Mouse (Mus musculus) megakaryocyte, adult 5-6 weeks (primary cell): Measurements from ENCODE around the gene Polr2g. TPM values are rescaled to one million over a fixed set of nuclear protein-coding genes. Genes with fewer than 3 reads are reported as not detected.
A peak's percentile ranks its signal among the peaks of the same experiment; 100 is the strongest.

Experiments
- ATAC-seq: 2 replicates; pipeline ENCODE4 v1.8.0; 2016; ENCODE audit warnings: mild to moderate bottlenecking, inconsistent platforms; ENCODE audit not compliant: poor library complexity, severe bottlenecking
- total RNA-seq, 2 experiments: library from RNA; stranded (forward) in 1 of 2; stranded (reverse) in 1 of 2; fragments of 153-499, 151-499 nt in 1 of 2; fragments of 221-1000, 200-1000 nt in 1 of 2; gene quantifications; 2 replicates each; pipeline versions ENCODE4 v1.2.3 to v1.2.4; 2015 to 2017

Polr2g gene
- total RNA-seq, 2 experiments from 2014 or later = 54.1 to 124 TPM

DNA sequence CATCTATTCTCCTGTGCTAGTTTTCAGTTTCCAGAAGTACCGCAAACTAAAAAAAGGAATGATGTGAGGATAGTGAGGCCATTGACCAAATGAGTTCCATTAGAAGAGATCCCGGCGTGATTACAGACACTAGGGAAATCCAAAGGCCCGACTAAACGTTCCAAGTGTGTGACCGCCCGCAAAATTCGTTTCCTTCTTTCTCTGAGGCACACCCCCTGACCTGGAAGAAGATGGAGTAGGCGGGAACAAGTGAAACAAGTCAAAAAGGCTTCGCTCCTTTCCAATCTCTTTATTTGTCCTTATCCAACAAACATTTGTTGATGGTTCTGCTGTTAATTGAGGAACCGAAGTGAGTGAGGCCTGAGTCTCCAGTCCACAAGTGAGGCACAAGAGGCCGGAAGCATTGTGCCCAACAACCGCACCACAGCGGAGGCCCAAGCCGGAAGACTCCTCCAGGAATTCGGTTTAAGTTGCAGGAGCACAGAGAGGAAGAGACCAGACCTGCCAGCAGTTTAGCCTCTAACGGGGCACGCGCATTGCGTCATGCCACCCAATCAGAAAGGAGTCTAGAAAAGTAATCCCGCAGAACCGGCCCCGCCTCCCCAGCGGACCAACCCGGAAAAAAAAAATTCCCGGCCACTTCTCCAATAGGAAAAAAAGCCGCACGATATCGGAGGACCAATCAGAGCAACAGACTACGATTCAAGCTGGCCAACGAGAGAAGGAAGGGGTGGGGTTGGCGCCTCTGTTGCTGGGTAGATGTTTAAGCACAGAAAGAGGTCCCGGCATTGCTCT is 20.6 kb upstream of the Polr2g start, which contains the start of gene Ttc9c:
TSS of gene Ttc9c (minus strand) at position 533 of the 795 bp plus-strand sequence.
- ATAC-seq = peak; percentile 74

- ATAC-seq = no peak
These were observed 20.0 kb upstream of the Polr2g start for GRCm38 (mm10) chr19:8818301-8818798.

GRCm38 (mm10) chr19:8817001-8817400 is 18.6 kb upstream of the Polr2g start:
- ATAC-seq = no peak

DNA sequence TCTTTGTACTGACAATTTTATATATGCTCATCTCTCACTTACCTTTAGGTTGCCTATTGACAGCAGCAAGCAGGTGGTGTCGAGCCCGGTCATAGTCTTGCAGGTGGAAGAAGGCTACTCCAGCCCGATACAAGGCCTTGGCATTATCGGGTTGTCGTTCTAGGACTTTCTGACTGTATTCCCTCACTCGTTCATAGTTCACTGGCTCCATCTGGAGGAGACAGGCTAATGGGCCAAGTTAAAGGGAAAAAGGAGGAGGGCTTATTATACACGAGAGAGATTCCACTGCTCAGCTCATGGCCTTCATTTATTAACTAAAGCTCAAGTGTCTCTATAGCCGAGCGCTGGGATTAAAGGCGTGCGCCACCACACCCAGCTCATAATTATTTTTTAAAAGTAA is 17.4 kb upstream of the Polr2g start:
- no peak for ATAC-seq

GRCm38 (mm10) chr19:8806810-8807209 is 8.4 kb upstream of the Polr2g start:
- ATAC-seq = no peak

- ATAC-seq = no peak
These were observed 5.7 kb upstream of the Polr2g start for GRCm38 (mm10) chr19:8803879-8804660.

DNA sequence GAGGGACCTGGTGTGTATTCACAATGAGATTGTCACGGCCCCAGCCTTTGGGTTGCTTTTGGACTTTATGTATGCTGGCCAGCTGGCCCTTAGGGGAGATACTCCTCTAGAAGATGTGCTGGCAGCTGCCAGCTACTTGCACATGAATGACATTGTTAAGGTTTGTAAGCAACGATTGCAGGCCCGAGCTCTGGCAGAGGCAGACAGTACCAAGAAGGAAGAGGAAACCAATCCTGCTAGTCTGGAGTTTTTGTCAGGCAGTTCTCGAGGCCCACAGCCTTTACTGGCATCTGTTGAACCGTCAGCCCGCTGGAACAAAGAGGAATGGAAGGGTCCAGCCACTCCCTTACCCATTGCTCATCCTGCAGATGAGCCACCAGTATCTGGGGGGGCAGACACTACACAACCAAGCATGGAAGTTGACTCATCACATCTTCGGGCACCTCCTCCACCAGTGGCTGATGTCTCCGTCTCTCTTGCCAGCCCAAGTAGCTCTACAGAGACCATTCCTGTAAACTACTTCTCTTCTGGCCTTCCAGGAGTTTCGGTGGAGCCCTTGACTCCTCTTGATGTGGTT is 4.9 kb upstream of the Polr2g start:
- ATAC-seq = no peak

DNA sequence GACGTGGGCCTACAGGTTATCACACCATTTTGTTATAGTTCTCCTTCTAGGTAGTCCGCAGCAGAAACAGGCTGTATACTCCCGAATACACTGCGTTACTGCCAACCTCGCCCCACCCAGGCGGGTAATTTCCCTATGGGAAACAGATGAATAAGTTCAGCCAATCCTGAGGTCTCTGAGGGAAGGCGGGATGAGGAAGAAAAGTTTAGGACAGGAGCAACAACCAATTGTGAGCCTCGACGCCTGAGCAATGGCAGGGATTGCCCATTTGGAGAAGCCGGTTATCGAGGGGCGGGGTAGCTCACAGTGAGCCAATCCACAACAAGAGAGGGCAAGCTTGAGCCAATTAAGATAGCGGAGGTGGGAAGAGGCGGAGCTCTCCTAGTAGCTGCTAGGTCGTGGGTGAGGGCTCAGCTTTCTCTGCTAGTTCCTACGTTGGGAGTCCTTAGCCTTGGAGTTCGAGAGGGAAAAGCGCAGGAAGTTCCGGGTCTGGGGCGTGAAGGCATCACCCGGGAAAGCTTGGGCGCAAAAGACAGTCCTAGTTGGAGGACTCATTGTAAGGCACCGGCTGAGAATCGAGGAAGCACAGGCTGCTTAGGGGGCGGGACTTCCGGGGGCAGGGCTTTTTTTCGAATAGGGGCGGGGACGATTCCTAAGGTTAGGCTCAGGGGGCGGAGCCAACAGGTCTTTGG is 3.9 kb upstream of the Polr2g start, which contains the start of gene Zbtb3:
TSS of gene Zbtb3 (plus strand) at position 426 of the 692 bp plus-strand sequence.
- peak; percentile 90 for ATAC-seq

- no peak for ATAC-seq
These were observed 554 bp upstream of the Polr2g start for GRCm38 (mm10) chr19:8798947-8799315.

DNA sequence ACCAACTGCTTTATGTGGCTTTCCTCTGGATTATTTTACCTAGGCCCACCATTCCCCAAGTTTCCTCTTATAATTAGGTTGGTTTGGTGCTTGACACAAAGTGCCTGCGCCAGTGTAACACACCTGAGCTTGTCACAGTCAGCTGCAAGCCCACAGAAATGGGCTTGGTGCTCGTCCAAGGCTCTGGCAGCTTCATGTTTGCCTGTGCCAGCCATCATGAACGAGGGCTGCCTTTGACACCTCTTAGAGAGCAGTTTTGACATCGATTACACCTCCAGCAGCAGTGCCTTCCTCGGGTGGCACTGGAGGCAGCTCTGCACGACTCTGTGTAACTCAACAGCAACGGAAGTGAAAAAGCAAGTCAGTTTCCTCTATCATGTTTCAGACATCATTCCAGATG is 8.2 kb downstream of the Polr2g start:
- ATAC-seq = no peak

GRCm38 (mm10) chr19:8789171-8789570 is 9.2 kb downstream of the Polr2g start:
- no peak for ATAC-seq

- no peak for ATAC-seq
These were observed 9.9 kb downstream of the Polr2g start for GRCm38 (mm10) chr19:8788521-8788920.

DNA sequence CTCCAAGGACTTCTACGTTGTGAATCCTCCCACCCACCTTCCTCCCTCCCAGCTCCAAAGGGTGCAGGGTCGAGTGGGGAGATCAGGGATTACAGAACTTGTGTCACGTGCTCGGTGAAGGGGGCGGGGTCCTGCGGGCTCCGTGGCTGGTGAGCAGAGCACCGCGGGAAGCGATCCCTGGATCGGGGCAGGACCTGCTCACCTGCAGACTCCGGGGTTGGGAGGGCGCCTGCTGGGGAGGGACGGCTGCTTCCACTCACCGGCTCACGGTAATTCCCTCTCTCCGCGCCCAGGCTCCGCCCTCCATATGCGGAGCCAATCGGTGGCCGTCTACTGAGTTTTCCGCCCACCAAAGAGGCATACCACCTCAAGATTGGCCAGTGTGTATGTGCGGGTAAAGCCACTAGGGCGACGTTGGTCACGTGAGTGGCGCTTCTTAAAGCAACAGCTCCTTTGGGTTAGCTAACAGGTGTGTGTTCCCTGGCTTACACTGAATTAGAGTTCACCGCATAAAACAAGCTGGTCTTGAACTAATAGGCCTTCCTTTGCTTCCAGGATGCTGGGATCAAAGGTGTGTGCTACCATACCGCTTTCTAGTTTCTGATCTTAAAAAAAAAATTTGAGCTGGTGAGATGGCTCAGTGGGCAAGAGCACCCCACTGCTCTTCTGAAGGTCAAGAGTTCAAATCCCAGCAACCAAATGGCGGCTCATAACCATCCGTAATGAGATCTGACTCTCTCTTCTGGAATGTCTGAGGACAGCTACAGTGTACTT is 12.2 kb downstream of the Polr2g start, which contains the start of gene Taf6l:
TSS of gene Taf6l (minus strand) at position 410 of the 774 bp plus-strand sequence.
- peak; percentile 99 for ATAC-seq

DNA sequence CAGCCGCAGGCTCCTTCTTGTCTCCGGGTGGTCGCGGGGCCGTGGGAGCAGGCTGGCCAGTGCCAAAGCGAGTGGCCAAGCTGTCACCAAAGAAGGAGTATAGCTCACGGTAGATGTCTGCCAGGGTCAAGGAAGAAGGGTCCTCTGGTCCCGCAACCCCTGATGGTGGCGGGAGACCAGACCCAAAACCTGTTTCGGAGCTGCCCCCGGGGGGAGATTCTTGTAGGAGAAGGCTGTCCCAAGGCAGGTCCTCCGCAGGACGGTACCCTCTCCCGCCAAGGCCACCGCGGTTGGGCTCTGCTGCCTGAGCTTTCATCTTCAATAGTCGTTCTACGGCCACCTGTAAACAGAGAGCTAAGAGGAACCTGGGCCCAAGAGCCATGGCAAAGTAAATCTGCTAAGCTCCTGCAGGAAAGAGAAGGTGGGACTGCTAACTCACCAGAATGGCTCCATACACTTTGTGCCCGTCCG is 23.4 kb downstream of the Polr2g start:
- ATAC-seq = no peak

- ATAC-seq = peak; percentile 92
These were observed 24.1 kb downstream of the Polr2g start, which contains the start of gene Tmem179b for GRCm38 (mm10) chr19:8774086-8774835. TSS of gene Tmem179b (minus strand) at chr19:8774467.

DNA sequence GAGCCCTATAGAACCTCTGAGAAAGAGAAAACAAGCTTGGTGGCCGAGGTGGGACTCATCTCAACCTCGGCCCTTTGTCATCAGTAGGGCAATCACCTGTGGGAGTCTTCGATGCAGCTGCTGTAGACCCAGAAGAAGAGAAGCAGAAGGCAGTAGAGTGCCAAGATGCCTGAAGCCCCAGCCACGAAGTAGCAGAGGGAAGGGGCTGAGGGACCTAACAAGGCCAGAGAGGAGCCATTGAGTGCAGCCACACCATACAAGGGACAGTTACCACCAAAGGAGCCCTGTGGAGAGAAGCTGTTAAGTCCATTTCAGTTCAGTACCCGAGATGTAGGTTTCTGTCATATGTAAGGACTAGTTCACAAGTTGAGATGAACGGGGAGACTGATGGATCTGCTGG is 25.0 kb downstream of the Polr2g start:
- ATAC-seq = no peak

DNA sequence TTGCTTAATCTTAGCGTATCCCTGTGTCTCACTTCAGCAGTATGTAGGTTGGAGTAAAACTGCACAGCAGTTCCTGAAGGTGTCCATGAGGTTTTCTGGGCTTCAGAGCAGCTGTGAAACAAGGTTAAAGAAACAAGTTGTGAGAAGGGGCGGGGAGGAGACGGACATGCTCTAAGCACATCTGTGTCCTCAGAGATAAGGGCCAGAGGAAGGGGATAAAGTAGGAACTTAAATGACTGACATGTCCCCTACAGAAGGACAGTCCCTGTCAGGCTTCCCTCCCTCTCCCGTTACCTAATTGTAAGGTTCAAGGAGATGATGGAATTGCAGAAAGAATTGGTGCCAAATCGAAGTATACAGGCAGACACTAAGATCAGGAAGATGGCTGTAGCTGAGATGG is 25.4 kb downstream of the Polr2g start:
- ATAC-seq = no peak

GRCm38 (mm10) chr19:8770567-8771270 is 27.7 kb downstream of the Polr2g start, which contains the start of gene Tmem223:
TSS of gene Tmem223 (plus strand) at chr19:8770996.
- ATAC-seq = peak; percentile 76
